Mouse (Mus musculus): Measurements from ENCODE around the gene Ccng2.

The Ccng2 gene

GRCm38 (mm10) chr5:93263396-93264075, 3.5 kb upstream of the Ccng2 start:
- no peak for DNase-seq

GRCm38 (mm10) chr5:93264136-93264700, 2.8 kb upstream of the Ccng2 start:
- DNase-seq = no peak

GRCm38 (mm10) chr5:93265164-93265800, 1.8 kb upstream of the Ccng2 start:
- DNase-seq = no peak

GRCm38 (mm10) chr5:93265801-93266580, 1.1 kb upstream of the Ccng2 start:
- DNase-seq = peak; percentile 82

GRCm38 (mm10) chr5:93267851-93268606, 972 bp downstream of the Ccng2 start:
- DNase-seq = peak; percentile 79

GRCm38 (mm10) chr5:93270095-93270494, 3.0 kb downstream of the Ccng2 start:
- no peak for DNase-seq

GRCm38 (mm10) chr5:93270721-93271120, 3.7 kb downstream of the Ccng2 start:
- DNase-seq = no peak

- peak; percentile 54 for DNase-seq
These were observed 15.5 kb downstream of the Ccng2 start for GRCm38 (mm10) chr5:93282446-93283107.

GRCm38 (mm10) chr5:93283109-93283508, 16.1 kb downstream of the Ccng2 start:
- no peak for DNase-seq

- no peak for DNase-seq
These were observed 21.5 kb downstream of the Ccng2 start for GRCm38 (mm10) chr5:93288553-93288952.

- DNase-seq = no peak
These were observed 23.2 kb downstream of the Ccng2 start for GRCm38 (mm10) chr5:93290282-93290681.

- DNase-seq = peak; percentile 77
These were observed 29.3 kb downstream of the Ccng2 start for GRCm38 (mm10) chr5:93296341-93296746.

- no peak for DNase-seq
These were observed 29.7 kb downstream of the Ccng2 start for GRCm38 (mm10) chr5:93296754-93297153.

- peak; percentile 20 for DNase-seq
These were observed 30.3 kb downstream of the Ccng2 start for GRCm38 (mm10) chr5:93297311-93297710.

GRCm38 (mm10) chr5:93305126-93305830, 38.2 kb downstream of the Ccng2 start:
- DNase-seq = no peak

GRCm38 (mm10) chr5:93308909-93309308, 41.9 kb downstream of the Ccng2 start:
- DNase-seq = no peak

GRCm38 (mm10) chr5:93323320-93324001, 56.4 kb downstream of the Ccng2 start:
- peak; percentile 47 for DNase-seq
